Mouse (Mus musculus) G1E (cell line): ENCODE measurements around the gene N4bp1. TPM values are rescaled to one million over a fixed set of nuclear protein-coding genes. Genes with fewer than 3 reads are reported as not detected.
A peak's percentile ranks its signal among the peaks of the same experiment; 100 is the strongest.

ENCODE experiments used
- ATAC-seq: 2 replicates; pipeline ENCODE4 v1.8.0; 2016; ENCODE audit warnings: mild to moderate bottlenecking; ENCODE audit not compliant: insufficient number of reproducible peaks, poor library complexity, low FRiP score, severe bottlenecking; ENCODE audit errors: extremely low read depth
- DNase-seq: peaks from one replicate; pipeline ENCODE4 v3.0.0; 2012; ENCODE audit warnings: low spot score
- H3K27me3 ChIP-seq: 2 replicates; pipeline ENCODE4 v1.6.1; 2012; ENCODE audit warnings: mild to moderate bottlenecking, low read length, inconsistent platforms; ENCODE audit not compliant: insufficient read depth
- H3K36me3 ChIP-seq: replicated peaks from 2 replicates; pipeline ENCODE3; 2012; ENCODE audit warnings: mild to moderate bottlenecking, inconsistent platforms
- H3K4me1 ChIP-seq: 2 replicates; pipeline ENCODE4 v1.6.1; 2012; ENCODE audit warnings: low read depth, low read length, inconsistent platforms, mixed read lengths; ENCODE audit not compliant: insufficient read depth
- H3K4me3 ChIP-seq: 2 replicates; pipeline ENCODE4 v1.5.1; 2012; ENCODE audit warnings: low read depth, mild to moderate bottlenecking, inconsistent platforms, low read length, moderate library complexity, mixed read lengths
- H3K9me3 ChIP-seq: replicated peaks from 2 replicates; pipeline ENCODE4 v1.6.1; 2012; ENCODE audit warnings: inconsistent platforms
- CTCF ChIP-seq: IDR thresholded peaks from 2 replicates; pipeline ENCODE4 v1.5.1; 2012; ENCODE audit warnings: low read depth, low read length, inconsistent platforms, mixed read lengths
- GATA1 ChIP-seq: IDR thresholded peaks from 2 replicates; pipeline ENCODE4 v1.6.1; 2012; ENCODE audit warnings: borderline replicate concordance, low read length, inconsistent platforms, mixed read lengths
- GATA2 ChIP-seq: IDR thresholded peaks from 2 replicates; pipeline ENCODE4 v1.6.1; 2012; ENCODE audit warnings: low read depth, low read length, inconsistent platforms, borderline replicate concordance
- POLR2AphosphoS5 ChIP-seq: IDR thresholded peaks from 2 replicates; pipeline ENCODE4 v1.6.1; 2012; ENCODE audit warnings: low read depth, low read length, inconsistent platforms; ENCODE audit not compliant: insufficient replicate concordance
- TAL1 ChIP-seq: conservative IDR thresholded peaks from 2 replicates; pipeline ENCODE4 v1.6.1; 2012; ENCODE audit warnings: low read depth, low read length, inconsistent platforms, mixed read lengths
- polyA plus RNA-seq: library from polyadenylated mRNA; stranded (reverse); fragments of >175 nt; gene quantifications from 2 replicates; pipeline ENCODE4 v1.2.3, GENCODE M21; 2012
- total RNA-seq, 2 experiments: library from RNA; stranded (forward) in 1 of 2; stranded (reverse) in 1 of 2; fragments of 200-1000 nt in 1 of 2; fragments of >200 nt in 1 of 2; fragmentation: Nextera tagmentation in 1 of 2; gene quantifications; 2 replicates each; pipeline ENCODE4 v1.2.3; 2014 to 2017

Gene N4bp1
- total and polyA plus RNA-seq, 3 experiments = 11.4 to 30.1 (median 17.2) TPM

DNA sequence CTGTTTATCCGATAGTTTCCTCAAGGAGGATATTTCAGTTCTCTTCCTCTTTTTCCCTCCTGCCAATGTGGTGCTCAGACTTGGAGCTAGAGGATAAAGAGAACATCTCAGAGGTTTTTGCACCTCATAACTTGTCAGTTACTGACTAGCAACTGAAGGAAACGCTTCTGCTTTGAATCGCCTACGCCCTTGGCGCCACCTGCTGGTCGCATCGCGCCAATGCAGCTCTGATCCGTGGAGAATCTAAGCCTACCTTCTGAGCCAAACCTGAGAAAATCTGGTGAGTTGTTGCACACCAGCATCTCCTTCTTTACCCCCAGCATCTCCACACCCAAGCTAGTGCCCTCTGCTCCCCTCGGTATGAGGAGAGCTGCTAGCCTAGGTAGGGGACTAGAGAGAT is 18.0 kb upstream of the N4bp1 start:
- H3K27me3 ChIP-seq = peaks cover 8% of the 10 kb centered on the region
- H3K9me3 ChIP-seq = no peaks in the 10 kb centered on the region
- DNase-seq (peak; percentile 57), ATAC-seq (0 out of 2 replicates have a peak, but pooled peaks have one; percentile 40)
- H3K36me3 ChIP-seq = no peaks in the 10 kb centered on the region
- no peaks in the 10 kb centered on the region for H3K4me1 ChIP-seq
- no peak overlapping the region for H3K4me3 ChIP-seq
- TF ChIP-seq CTCF (peak; percentile 93), POLR2AphosphoS5 (no peak), GATA1 (no peak)

DNA sequence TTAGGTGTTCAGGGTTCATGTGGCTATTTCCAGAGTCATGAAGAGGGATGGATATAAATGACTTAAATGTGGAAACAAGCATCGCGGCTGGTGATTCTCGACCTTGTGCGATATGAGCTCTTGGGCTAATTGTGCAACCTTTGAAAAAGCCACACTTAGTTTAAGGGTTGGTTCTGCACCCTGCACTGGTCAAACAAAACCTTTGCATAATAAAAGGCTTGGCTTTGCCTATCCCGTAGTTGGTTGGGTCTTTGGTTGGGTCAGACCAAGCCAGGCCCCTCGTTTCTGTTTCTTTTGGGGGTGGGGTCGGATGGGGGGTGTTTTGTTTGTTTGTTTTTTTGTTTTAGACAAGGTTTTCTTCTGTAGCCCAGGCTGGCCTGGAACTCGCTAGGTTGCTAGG is 17.6 kb upstream of the N4bp1 start:
- DNase-seq (no peak), ATAC-seq (no peak)
- Histone ChIP-seq H3K4me1 (no peaks in the 10 kb centered on the region), H3K27me3 (peaks cover 13% of the 10 kb centered on the region), H3K9me3 (no peaks in the 10 kb centered on the region), H3K4me3 (no peak overlapping the region), H3K36me3 (no peaks in the 10 kb centered on the region)
- no peak for TF ChIP-seq CTCF
- TF ChIP-seq GATA2 = no peak
- TF ChIP-seq GATA1 = no peak
- no peak for TF ChIP-seq TAL1

- DNase-seq = no peak
- TF ChIP-seq GATA2 (no peak), CTCF (no peak), POLR2AphosphoS5 (no peak)
- Histone ChIP-seq H3K9me3 (no peaks in the 10 kb centered on the region), H3K36me3 (no peaks in the 10 kb centered on the region), H3K4me1 (no peaks in the 10 kb centered on the region), H3K4me3 (no peak overlapping the region), H3K27me3 (peaks cover 16% of the 10 kb centered on the region)
- ATAC-seq = no peak
Observed at GRCm38 (mm10) chr8:86901972-86902371, 16.9 kb upstream of the N4bp1 start.

GRCm38 (mm10) chr8:86897726-86898419 is 12.8 kb upstream of the N4bp1 start:
- H3K9me3 ChIP-seq = peaks cover 5% of the 10 kb centered on the region
- H3K27me3 ChIP-seq = peaks cover 23% of the 10 kb centered on the region
- TF ChIP-seq CTCF (no peak), TAL1 (no peak), GATA1 (no peak), GATA2 (no peak), POLR2AphosphoS5 (no peak)
- ATAC-seq = no peak
- DNase-seq = no peak
- no peaks in the 10 kb centered on the region for H3K36me3 ChIP-seq
- no peaks in the 10 kb centered on the region for H3K4me1 ChIP-seq
- H3K4me3 ChIP-seq = no peak overlapping the region

- Histone ChIP-seq H3K4me1 (no peaks in the 10 kb centered on the region), H3K4me3 (no peak overlapping the region), H3K36me3 (no peaks in the 10 kb centered on the region), H3K9me3 (peaks cover 5% of the 10 kb centered on the region), H3K27me3 (peaks cover 25% of the 10 kb centered on the region)
- TF ChIP-seq GATA1 (no peak), TAL1 (no peak), CTCF (no peak), GATA2 (no peak), POLR2AphosphoS5 (no peak)
- ATAC-seq = no peak
- no peak for DNase-seq
Observed at GRCm38 (mm10) chr8:86895390-86895789, 10.3 kb upstream of the N4bp1 start.

GRCm38 (mm10) chr8:86894194-86894761 is 9.2 kb upstream of the N4bp1 start:
- no peaks in the 10 kb centered on the region for H3K4me1 ChIP-seq
- ATAC-seq (no peak), DNase-seq (no peak)
- peaks cover 30% of the 10 kb centered on the region for H3K27me3 ChIP-seq
- H3K36me3 ChIP-seq = no peaks in the 10 kb centered on the region
- TF ChIP-seq TAL1 = no peak
- TF ChIP-seq POLR2AphosphoS5 = no peak
- no peak for TF ChIP-seq CTCF
- peaks cover 5% of the 10 kb centered on the region for H3K9me3 ChIP-seq
- H3K4me3 ChIP-seq = no peak overlapping the region

GRCm38 (mm10) chr8:86893554-86893953 is 8.5 kb upstream of the N4bp1 start:
- no peak overlapping the region for H3K4me3 ChIP-seq
- no peak for DNase-seq
- no peaks in the 10 kb centered on the region for H3K36me3 ChIP-seq
- TF ChIP-seq POLR2AphosphoS5 = no peak
- TF ChIP-seq TAL1 = no peak
- TF ChIP-seq GATA2 = no peak
- no peak for TF ChIP-seq CTCF
- TF ChIP-seq GATA1 = no peak
- peaks cover 30% of the 10 kb centered on the region for H3K27me3 ChIP-seq
- ATAC-seq = no peak
- peaks cover 3% of the 10 kb centered on the region for H3K4me1 ChIP-seq
- peaks cover 5% of the 10 kb centered on the region for H3K9me3 ChIP-seq
